Mouse (Mus musculus) A20 (cell line): Measurements from ENCODE around the gene Shisal1.

ENCODE experiments used
- DNase-seq: peaks from one replicate; pipeline ENCODE4 v3.0.0-alpha.2; 2011; ENCODE audit warnings: low read depth, low spot score

Shisal1 gene

GRCm38 (mm10) chr15:84380181-84380580, 66.7 kb downstream of the Shisal1 start:
- no peak for DNase-seq

- no peak for DNase-seq
Observed at GRCm38 (mm10) chr15:84378734-84379133, 68.2 kb downstream of the Shisal1 start.

GRCm38 (mm10) chr15:84372801-84373200, 74.1 kb downstream of the Shisal1 start:
- no peak for DNase-seq

GRCm38 (mm10) chr15:84367402-84367801, 79.5 kb downstream of the Shisal1 start:
- DNase-seq, result no peak

- no peak for DNase-seq
Observed at GRCm38 (mm10) chr15:84366574-84366989, 80.3 kb downstream of the Shisal1 start.

- DNase-seq, result no peak
Observed at GRCm38 (mm10) chr15:84365675-84366381, 81.1 kb downstream of the Shisal1 start.

GRCm38 (mm10) chr15:84364746-84365145, 82.2 kb downstream of the Shisal1 start:
- DNase-seq, result no peak

- DNase-seq, result no peak
Observed at GRCm38 (mm10) chr15:84355081-84355480, 91.8 kb downstream of the Shisal1 start.

GRCm38 (mm10) chr15:84351915-84352844, 94.7 kb downstream of the Shisal1 start:
- DNase-seq, result no peak

- DNase-seq, result no peak
Observed at GRCm38 (mm10) chr15:84351342-84351741, 95.6 kb downstream of the Shisal1 start.

- DNase-seq, result no peak
Observed at GRCm38 (mm10) chr15:84349915-84350738, 96.8 kb downstream of the Shisal1 start.

GRCm38 (mm10) chr15:84348769-84349168, 98.1 kb downstream of the Shisal1 start:
- DNase-seq, result no peak

- no peak for DNase-seq
Observed at GRCm38 (mm10) chr15:84340926-84341325, 106.0 kb downstream of the Shisal1 start.

GRCm38 (mm10) chr15:84337599-84337998, 109.3 kb downstream of the Shisal1 start:
- DNase-seq, result no peak

GRCm38 (mm10) chr15:84336281-84336817, 110.5 kb downstream of the Shisal1 start:
- no peak for DNase-seq

GRCm38 (mm10) chr15:84331066-84331612, 115.8 kb downstream of the Shisal1 start:
- no peak for DNase-seq

- DNase-seq, result no peak
Observed at GRCm38 (mm10) chr15:84329940-84330339, 117.0 kb downstream of the Shisal1 start.
